ENCODE assay signal across 11 mouse cellular contexts in genomic region chr9:33858511-33858910, GRCm38 (mm10).
DNase-seq lines count a peak whose midpoint lies in the region; ATAC-seq and TF ChIP-seq lines count a peak whose summit lies in the region.
"Had no signal": no experiment of that assay in that cellular context is flagged by ENCODE, and none has a peak within 500 bp of the region (broad histone marks: within the 10 kb centered on the region; RNA-seq: fewer than 3 reads in every experiment).

No protein-coding gene starts in this region.

- H3K27me3 ChIP-seq in limb, embryonic 14.5 days (ENCODE audit: control insufficient read depth, insufficient read depth, low read length): no peaks in the 10 kb centered on the region
- H3K27me3 ChIP-seq in limb, embryonic 10.5 days (ENCODE audit: low read depth, poor library complexity, severe bottlenecking): no peaks in the 10 kb centered on the region
- H3K27me3 ChIP-seq: forebrain, embryonic 15.5 days; heart, embryonic 15.5 days had no signal

- no peak for TF ChIP-seq POLR2A in limb, embryonic 14.5 days (IDR thresholded peaks at IDR 0.05; ENCODE audit: borderline replicate concordance, extremely low read depth, insufficient read depth, insufficient read length)

- no peaks in the 10 kb centered on the region for H3K9me3 ChIP-seq in limb, embryonic 14.5 days (ENCODE audit: control insufficient read depth, low read length)
- no peaks in the 10 kb centered on the region for H3K9me3 ChIP-seq in limb, embryonic 10.5 days (replicated peaks)
- H3K9me3 ChIP-seq: forebrain, embryonic 15.5 days; heart, embryonic 15.5 days; midbrain, embryonic 10.5 days had no signal

- H3K4me2 ChIP-seq in limb, embryonic 14.5 days (replicated peaks; ENCODE audit: low read depth, low read length, severe bottlenecking): no peak overlapping the region
- H3K4me2 ChIP-seq: forebrain, embryonic 15.5 days; heart, embryonic 15.5 days had no signal

- no peak for ATAC-seq in limb, embryonic 14.5 days (ENCODE audit: low FRiP score, low read depth)
- ATAC-seq: forebrain, embryonic 15.5 days had no signal

- no peak overlapping the region for H3K27ac ChIP-seq in limb, embryonic 14.5 days (replicated peaks; ENCODE audit: low read depth, low read length)
- H3K27ac ChIP-seq in limb, embryonic 10.5 days: no peak overlapping the region
- H3K27ac ChIP-seq: forebrain, embryonic 15.5 days; heart, embryonic 15.5 days; midbrain, embryonic 10.5 days had no signal

- H3K9ac ChIP-seq in limb, embryonic 14.5 days (ENCODE audit: low read depth, low read length, severe bottlenecking): no peak overlapping the region
- H3K9ac ChIP-seq: forebrain, embryonic 15.5 days; heart, embryonic 15.5 days had no signal

- H3K36me3 ChIP-seq in limb, embryonic 14.5 days (ENCODE audit: control insufficient read depth, insufficient read depth, low read length): no peaks in the 10 kb centered on the region
- H3K36me3 ChIP-seq in limb, embryonic 10.5 days: no peaks in the 10 kb centered on the region
- H3K36me3 ChIP-seq: forebrain, embryonic 15.5 days; heart, embryonic 15.5 days; midbrain, embryonic 10.5 days had no signal

- no peak overlapping the region for H3K4me3 ChIP-seq in limb, embryonic 14.5 days (replicated peaks; ENCODE audit: low read length)
- H3K4me3 ChIP-seq in limb, embryonic 10.5 days: no peak overlapping the region
- H3K4me3 ChIP-seq: forebrain, embryonic 15.5 days; heart, embryonic 15.5 days; midbrain, embryonic 10.5 days had no signal

- H3K4me1 ChIP-seq in limb, embryonic 14.5 days (ENCODE audit: control insufficient read depth, insufficient read depth, low read length): no peaks in the 10 kb centered on the region
- H3K4me1 ChIP-seq in limb, embryonic 10.5 days: no peaks in the 10 kb centered on the region
- H3K4me1 ChIP-seq: forebrain, embryonic 15.5 days; heart, embryonic 15.5 days; midbrain, embryonic 10.5 days had no signal

- WGBS in limb, embryonic 14.5 days: 54% methylated on average over 5 of the region's 5 CpGs
- 63% methylated on average over 5 of the region's 5 CpGs for WGBS in limb, embryonic 10.5 days

- peak; percentile 3 for DNase-seq in limb, embryonic 14.5 days (ENCODE audit: low spot score)
- no peak for DNase-seq in limb, embryonic 10.5 days (ENCODE audit: low spot score)
- peak; percentile 34 for DNase-seq in adrenal gland, postnatal 10 days
- peak; percentile 21 to 22 for DNase-seq in kidney, adult 8-10 months
- DNase-seq in lung, postnatal 14 days: peak; percentile 29
- DNase-seq in right cerebral cortex, postnatal 10 days (ENCODE audit: low spot score in 2 of 2): no peak
- no peak for DNase-seq in right cerebral cortex, adult 2 months (ENCODE audit: low spot score in 2 of 2)
- DNase-seq in spleen, adult 18-20 months: no peak

Comparison
In these comparisons a context has a peak if more than half of its experiments do, and no peak if none do; other contexts are left out.
1. DNase-seq: peak in limb, embryonic 14.5 days (single experiment), adrenal gland, postnatal 10 days (single experiment), kidney, adult 8-10 months (2 of 2) and lung, postnatal 14 days (single experiment); none in limb, embryonic 10.5 days (single experiment), right cerebral cortex, postnatal 10 days (0 of 2), right cerebral cortex, adult 2 months (0 of 2) and spleen, adult 18-20 months (0 of 2).